Mouse (Mus musculus) stomach, embryonic 14.5 days (tissue): Measurements from ENCODE around the gene Csf2rb. TPM values are rescaled to one million over a fixed set of nuclear protein-coding genes. Genes with fewer than 3 reads are reported as not detected.
"Not testable (repeated sequence)": the region's sequence is repeated elsewhere in the genome, so short reads cannot be mapped to it uniquely, and the experiment has no call there.

ENCODE experiments used
- ATAC-seq: fragments of 200-750 bp; cut with Nextera tagmentation; 2 replicates; pipeline ENCODE4 v1.8.0; 2017; ENCODE audit warnings: low read depth, moderate TSS enrichment; ENCODE audit not compliant: insufficient number of reproducible peaks, insufficient read depth, low FRiP score
- H3K27ac ChIP-seq: fragments of 300-500 bp; sonication (generic); 2 replicates; pipeline ENCODE4 v1.5.1; 2014; ENCODE audit warnings: mild to moderate bottlenecking, low read length, moderate library complexity, mixed read lengths
- H3K27me3 ChIP-seq: fragments of 300-500 bp; sonication (generic); 2 replicates; pipeline ENCODE4 v1.6.1; 2014; ENCODE audit warnings: low read length, control low read depth, mixed read lengths; ENCODE audit not compliant: control insufficient read depth, insufficient read depth
- H3K36me3 ChIP-seq: fragments of 300-500 bp; sonication (generic); 2 replicates; pipeline ENCODE4 v1.6.1; 2014; ENCODE audit warnings: mild to moderate bottlenecking, control low read depth, low read length, moderate library complexity, mixed read lengths; ENCODE audit not compliant: control insufficient read depth, insufficient read depth
- H3K4me1 ChIP-seq: fragments of 300-500 bp; sonication (generic); 2 replicates; pipeline ENCODE4 v1.6.1; 2014; ENCODE audit warnings: low read length, control low read depth, mixed read lengths; ENCODE audit not compliant: control insufficient read depth, insufficient read depth
- H3K4me2 ChIP-seq: fragments of 300-500 bp; sonication (generic); replicated peaks from 2 replicates; pipeline ENCODE4 v1.6.1; 2014; ENCODE audit warnings: low read depth, low read length, control low read depth
- H3K4me3 ChIP-seq: fragments of 300-500 bp; sonication (generic); 2 replicates; pipeline ENCODE4 v1.5.1; 2014; ENCODE audit warnings: low read depth, low read length, control low read depth
- H3K9ac ChIP-seq: fragments of 300-500 bp; sonication (generic); replicated peaks from 2 replicates; pipeline ENCODE4 v1.6.1; 2014; ENCODE audit warnings: low read depth, mild to moderate bottlenecking, control low read depth, low read length, moderate library complexity, mixed read lengths
- H3K9me3 ChIP-seq: fragments of 300-500 bp; sonication (generic); 2 replicates; pipeline ENCODE4 v1.6.1; 2016; ENCODE audit warnings: low read depth, low read length, control low read depth; ENCODE audit not compliant: control insufficient read depth
- WGBS: fragments of 180-500 bp; shearing (Covaris S2); extraction: QIAGEN DNeasy Blood & Tissue Kit; methylation state at CpG from one replicate; pipeline ENCODE4 v1.1.7; 2014; 5-methylcytosine and 5-hydroxymethylcytosine counted together
- polyA plus RNA-seq: library from polyadenylated mRNA; unstranded; fragments of >200 nt; fragmentation: Nextera tagmentation; extraction: Ambion mirVana; gene quantifications from 2 replicates; pipeline ENCODE4 v1.2.1, GENCODE M21; 2014

The Csf2rb gene
- polyA plus RNA-seq, 1 experiment from 2014 or later = 1.6 TPM

DNA sequence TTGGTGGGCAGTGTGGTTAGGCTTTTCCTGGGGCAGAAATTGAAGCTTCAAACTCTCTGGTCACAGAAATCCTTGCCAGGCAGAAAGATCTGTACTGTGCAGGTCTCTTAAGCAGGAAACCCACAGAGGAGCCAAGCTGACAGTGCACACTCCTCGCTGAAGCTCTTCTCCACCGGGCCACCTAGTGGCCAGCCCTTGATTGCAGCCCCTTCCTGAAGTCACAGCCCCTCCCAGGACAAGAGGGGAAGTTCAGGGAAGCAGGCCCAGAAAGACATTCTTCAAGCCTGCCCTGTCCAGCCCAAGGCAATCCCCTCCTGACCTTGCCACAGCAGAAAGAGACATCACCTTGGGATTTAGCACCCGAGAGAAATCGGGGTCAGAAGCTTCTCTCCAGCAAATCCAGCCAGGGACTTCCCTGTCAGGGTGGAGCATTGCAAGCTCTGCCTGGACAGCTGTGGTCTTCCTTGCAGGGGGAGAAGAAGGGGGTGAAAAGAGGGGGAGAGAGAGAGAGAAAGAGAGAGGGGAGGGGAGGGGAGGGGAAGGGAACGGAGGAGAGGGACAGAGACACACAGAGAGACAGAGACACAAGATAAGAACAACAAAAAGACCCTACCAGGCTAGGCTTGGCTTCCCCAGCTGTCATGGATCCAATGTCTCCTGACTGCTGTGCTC, 4.6 kb upstream of the Csf2rb start:
- peak; percentile 35; the same call in 1 of the 2 replicates for ATAC-seq
- peak overlapping the region; percentile 44; the same call in 1 of the 2 replicates for H3K27ac ChIP-seq

GRCm38 (mm10) chr15:78323366-78323765, 2.2 kb upstream of the Csf2rb start:
- no peaks in the 10 kb centered on the region for H3K27me3 ChIP-seq
- WGBS = 69% methylated on average over 1 of the region's 1 CpGs
- no peak overlapping the region for H3K4me2 ChIP-seq
- H3K4me3 ChIP-seq = no peak overlapping the region
- no peaks in the 10 kb centered on the region for H3K9me3 ChIP-seq
- ATAC-seq = no peak
- H3K36me3 ChIP-seq = no peaks in the 10 kb centered on the region
- no peak overlapping the region for H3K27ac ChIP-seq
- peaks cover 7% of the 10 kb centered on the region; the same call in 1 of the 2 replicates for H3K4me1 ChIP-seq
- H3K9ac ChIP-seq = no peak overlapping the region

More for the DNA sequence above, 4.6 kb upstream of the Csf2rb start:
- Histone ChIP-seq H3K4me1 (peaks cover 7% of the 10 kb centered on the region; the same call in 1 of the 2 replicates), H3K36me3 (no peaks in the 10 kb centered on the region), H3K27me3 (no peaks in the 10 kb centered on the region), H3K4me2 (no peak overlapping the region), H3K4me3 (no peak overlapping the region), H3K9ac (no peak overlapping the region), H3K9me3 (no peaks in the 10 kb centered on the region)
- 7% methylated on average over 5 of the region's 5 CpGs for WGBS

DNA sequence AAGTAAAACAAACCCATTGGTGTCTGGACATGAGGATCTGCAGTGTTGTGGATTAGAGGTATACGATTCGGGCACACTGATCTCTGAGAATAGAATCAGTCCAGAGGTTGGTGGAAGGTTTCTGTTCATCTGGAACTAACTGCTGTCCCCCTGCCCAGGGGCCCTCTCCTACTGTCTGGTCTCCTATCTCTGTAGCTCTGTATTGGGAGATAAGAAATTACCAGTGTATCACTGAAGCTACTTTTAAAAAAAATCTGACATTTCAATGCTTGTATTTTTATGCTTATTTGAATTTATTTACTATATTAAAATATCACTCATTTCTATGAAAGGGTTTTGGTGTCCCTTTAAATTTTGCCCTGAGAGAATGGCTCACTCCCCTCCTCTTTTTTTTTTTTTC, 1.3 kb upstream of the Csf2rb start:
- Histone ChIP-seq H3K4me3 (no peak overlapping the region), H3K27ac (no peak overlapping the region), H3K36me3 (no peaks in the 10 kb centered on the region), H3K4me1 (peaks cover 4% of the 10 kb centered on the region; the same call in 1 of the 2 replicates), H3K9ac (no peak overlapping the region), H3K4me2 (no peak overlapping the region), H3K9me3 (no peaks in the 10 kb centered on the region), H3K27me3 (no peaks in the 10 kb centered on the region)
- WGBS = 90% methylated on average over 2 of the region's 2 CpGs
- ATAC-seq = no peak

GRCm38 (mm10) chr15:78326747-78327146, 1.2 kb downstream of the Csf2rb start:
- Histone ChIP-seq H3K4me2 (no peak overlapping the region), H3K27ac (no peak overlapping the region), H3K9me3 (no peaks in the 10 kb centered on the region), H3K4me3 (no peak overlapping the region), H3K9ac (no peak overlapping the region), H3K4me1 (no peaks in the 10 kb centered on the region), H3K27me3 (no peaks in the 10 kb centered on the region), H3K36me3 (no peaks in the 10 kb centered on the region)
- ATAC-seq = no peak
- 89% methylated on average over 10 of the region's 10 CpGs for WGBS

GRCm38 (mm10) chr15:78327753-78328341, 2.3 kb downstream of the Csf2rb start:
- H3K9ac ChIP-seq, H3K9me3 ChIP-seq, H3K27me3 ChIP-seq, H3K36me3 ChIP-seq, H3K27ac ChIP-seq, ATAC-seq, H3K4me2 ChIP-seq, H3K4me3 ChIP-seq, H3K4me1 ChIP-seq: not testable (repeated sequence)
- WGBS = 64% methylated on average over 6 of the region's 6 CpGs

GRCm38 (mm10) chr15:78328520-78329097, 3.1 kb downstream of the Csf2rb start:
- no peak for ATAC-seq
- Histone ChIP-seq H3K9ac (no peak overlapping the region), H3K27ac (no peak overlapping the region), H3K4me3 (no peak overlapping the region), H3K36me3 (no peaks in the 10 kb centered on the region), H3K27me3 (no peaks in the 10 kb centered on the region), H3K4me1 (no peaks in the 10 kb centered on the region), H3K4me2 (no peak overlapping the region), H3K9me3 (no peaks in the 10 kb centered on the region)
- WGBS = 82% methylated on average over 3 of the region's 3 CpGs

DNA sequence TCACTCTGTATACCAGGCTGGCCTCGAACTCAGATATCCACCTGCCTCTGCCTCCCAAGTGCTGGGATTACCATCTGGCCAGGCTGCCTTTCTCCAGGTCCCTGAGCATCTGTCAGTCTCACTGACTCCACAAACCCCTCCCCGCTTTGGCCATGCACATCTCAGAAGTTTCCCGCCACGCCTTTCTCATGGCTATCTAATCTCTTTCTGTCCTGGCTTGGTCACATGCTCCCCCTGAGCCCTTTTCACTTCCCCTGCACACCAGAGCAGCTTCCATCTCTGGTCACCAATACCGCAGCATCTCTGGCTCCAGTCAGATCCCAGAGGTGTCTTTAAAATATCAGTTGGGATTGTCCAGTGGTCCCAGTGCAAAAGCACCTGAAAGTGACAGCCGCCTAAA, 4.4 kb downstream of the Csf2rb start:
- not testable (repeated sequence) for H3K4me1 ChIP-seq, H3K4me3 ChIP-seq, H3K9me3 ChIP-seq, H3K27me3 ChIP-seq, H3K27ac ChIP-seq, ATAC-seq, H3K4me2 ChIP-seq, H3K36me3 ChIP-seq, H3K9ac ChIP-seq
- WGBS = 77% methylated on average over 6 of the region's 6 CpGs

- Histone ChIP-seq H3K4me1 (no peaks in the 10 kb centered on the region), H3K27ac (no peak overlapping the region), H3K4me2 (no peak overlapping the region), H3K36me3 (no peaks in the 10 kb centered on the region), H3K4me3 (no peak overlapping the region), H3K9me3 (no peaks in the 10 kb centered on the region), H3K9ac (no peak overlapping the region), H3K27me3 (no peaks in the 10 kb centered on the region)
- WGBS = 91% methylated on average over 4 of the region's 4 CpGs
- no peak for ATAC-seq
These were observed 5.2 kb downstream of the Csf2rb start for GRCm38 (mm10) chr15:78330706-78331105.
